Mouse (Mus musculus): ENCODE results near the gene Fam114a2.

DNA sequence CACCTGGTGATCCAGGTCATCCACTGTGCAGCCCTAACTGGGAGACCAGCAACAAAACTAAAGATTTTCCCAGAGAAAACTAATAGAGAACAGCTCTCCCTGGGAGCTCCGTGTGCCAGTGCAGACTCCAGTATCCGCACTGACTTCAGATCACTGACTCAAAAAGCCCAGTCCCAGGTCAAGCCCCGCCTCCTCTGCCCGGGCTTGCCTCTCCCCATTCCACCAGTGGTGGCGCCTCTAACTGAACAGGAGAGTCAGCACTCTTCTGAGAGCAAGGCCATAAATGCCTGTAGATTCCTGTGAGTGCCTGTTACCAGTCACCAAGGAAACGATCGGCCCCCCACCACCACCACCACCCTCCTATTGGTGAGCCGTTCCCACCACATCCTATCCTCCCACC, 53.4 kb downstream of the Fam114a2 start:
- no peak for TF ChIP-seq POLR2A (IDR thresholded peaks at IDR 0.05; ENCODE audit: control insufficient read depth, low read depth, low read length)
- TF ChIP-seq CTCF (IDR thresholded peaks at IDR 0.05; ENCODE audit: control insufficient read depth, insufficient read depth, insufficient replicate concordance, low read depth, low read length) = no peak
